Mouse (Mus musculus) testis, adult 2 months (tissue): ENCODE measurements around the gene Cenps.
A peak's percentile ranks its signal among the peaks of the same experiment; 100 is the strongest.

Experiments
- CTCF ChIP-seq: fragments of 200-500 bp; IDR thresholded peaks from 2 replicates; pipeline ENCODE4 v1.5.1; 2012; ENCODE audit warnings: low read depth, mild to moderate bottlenecking, inconsistent platforms, low read length, moderate library complexity; ENCODE audit not compliant: control insufficient read depth, insufficient read depth, insufficient replicate concordance
- POLR2A ChIP-seq: fragments of 200-500 bp; IDR thresholded peaks from 2 replicates; pipeline ENCODE4 v1.6.1; 2012; ENCODE audit warnings: low read depth, mild to moderate bottlenecking, inconsistent platforms, low read length, moderate library complexity; ENCODE audit not compliant: control insufficient read depth

- TF ChIP-seq CTCF (no peak), POLR2A (peak; percentile 88)
These were observed 37.9 kb downstream of the Cenps start, which contains the start of gene Pex14 for GRCm38 (mm10) chr4:149099369-149100017.
